Mouse (Mus musculus) intestine, embryonic 16.5 days (tissue): ENCODE results near the gene Rnf151. TPM values are rescaled to one million over a fixed set of nuclear protein-coding genes. Genes with fewer than 3 reads are reported as not detected.

ENCODE experiments used
- polyA plus RNA-seq: library from polyadenylated mRNA; unstranded; fragments of >200 nt; fragmentation: Nextera tagmentation; extraction: Ambion mirVana; gene quantifications from 2 replicates; pipeline ENCODE4 v1.2.1, GENCODE M21; 2015

Gene Rnf151
- polyA plus RNA-seq, 1 experiment from 2014 or later: not detected

Other genes starting within 250 kb of the Rnf151 start
- 26.1 and 27.1 TPM in 2 replicates for gene E4f1, start 247.8 kb downstream of the Rnf151 start, polyA plus RNA-seq
- gene Pgp, start 247.7 kb downstream of the Rnf151 start, polyA plus RNA-seq: 83.8 and 87.1 TPM in 2 replicates
- 0.34 and 0.40 TPM in 2 replicates for gene Bricd5, start 244.2 kb downstream of the Rnf151 start, polyA plus RNA-seq
- gene Mlst8, start 239.0 kb downstream of the Rnf151 start, polyA plus RNA-seq: 25.1 and 26.0 TPM in 2 replicates
- gene Caskin1, start 229.5 kb downstream of the Rnf151 start, polyA plus RNA-seq: 1.1 and 1.4 TPM in 2 replicates
- 81.9 and 87.6 TPM in 2 replicates for gene Traf7, start 190.1 kb downstream of the Rnf151 start, polyA plus RNA-seq
- gene Rab26, start 183.9 kb downstream of the Rnf151 start, polyA plus RNA-seq: 5.2 and 6.6 TPM in 2 replicates
- 12.2 and 13.5 TPM in 2 replicates for gene Pkd1, start 168.2 kb downstream of the Rnf151 start, polyA plus RNA-seq
- 38.5 and 41.8 TPM in 2 replicates for gene Tsc2, start 85.4 kb downstream of the Rnf151 start, polyA plus RNA-seq
- 17.2 and 18.1 TPM in 2 replicates for gene Nthl1, start 85.4 kb downstream of the Rnf151 start, polyA plus RNA-seq
- 37.5 and 38.6 TPM in 2 replicates for gene Slc9a3r2, start 67.7 kb downstream of the Rnf151 start, polyA plus RNA-seq
- gene Npw, start 59.6 kb downstream of the Rnf151 start, polyA plus RNA-seq: 0.29 TPM in 1 of 2 replicates, not detected in the other
- 11.0 and 15.4 TPM in 2 replicates for gene Zfp598, start 48.4 kb downstream of the Rnf151 start, polyA plus RNA-seq
- gene Syngr3, start 28.1 kb downstream of the Rnf151 start, polyA plus RNA-seq: 6.0 and 6.9 TPM in 2 replicates
- gene Gfer, start 21.9 kb downstream of the Rnf151 start, polyA plus RNA-seq: 47.3 and 48.5 TPM in 2 replicates
- 17.7 and 19.0 TPM in 2 replicates for gene Noxo1, start 21.8 kb downstream of the Rnf151 start, polyA plus RNA-seq
- gene Tbl3, start 10.4 kb downstream of the Rnf151 start, polyA plus RNA-seq: 63.5 and 68.4 TPM in 2 replicates
- gene Rps2, start 53 bp upstream of the Rnf151 start, polyA plus RNA-seq: 1,425 and 1,515 TPM in 2 replicates
- gene Ndufb10, start 6.4 kb upstream of the Rnf151 start, polyA plus RNA-seq: 376 and 382 TPM in 2 replicates
- gene Rpl3l, start 9.8 kb upstream of the Rnf151 start, polyA plus RNA-seq: not detected in 2 replicates
- 28.8 and 32.8 TPM in 2 replicates for gene Msrb1, start 18.6 kb upstream of the Rnf151 start, polyA plus RNA-seq
- gene Hs3st6, start 34.9 kb upstream of the Rnf151 start, polyA plus RNA-seq: 0.28 and 0.39 TPM in 2 replicates
- not detected in 2 replicates for gene Meiob, start 86.2 kb upstream of the Rnf151 start, polyA plus RNA-seq
- 86.5 and 95.5 TPM in 2 replicates for gene Hagh, start 122.1 kb upstream of the Rnf151 start, polyA plus RNA-seq
- 115 and 132 TPM in 2 replicates for gene Fahd1, start 132.3 kb upstream of the Rnf151 start, polyA plus RNA-seq
- gene Igfals, start 147.9 kb upstream of the Rnf151 start, polyA plus RNA-seq: 6.2 and 7.4 TPM in 2 replicates
- gene Nubp2, start 168.3 kb upstream of the Rnf151 start, polyA plus RNA-seq: 58.9 and 61.3 TPM in 2 replicates
- gene Spsb3, start 168.6 kb upstream of the Rnf151 start, polyA plus RNA-seq: 33.9 and 34.4 TPM in 2 replicates
- gene Eme2, start 177.0 kb upstream of the Rnf151 start, polyA plus RNA-seq: 28.3 and 33.0 TPM in 2 replicates
- gene Mrps34, start 177.1 kb upstream of the Rnf151 start, polyA plus RNA-seq: 121 and 129 TPM in 2 replicates
- 76.8 and 77.1 TPM in 2 replicates for gene Nme3, start 178.4 kb upstream of the Rnf151 start, polyA plus RNA-seq
- 20.2 and 21.8 TPM in 2 replicates for gene Mapk8ip3, start 218.9 kb upstream of the Rnf151 start, polyA plus RNA-seq
- gene Jpt2, start 242.6 kb upstream of the Rnf151 start, polyA plus RNA-seq: 146 and 163 TPM in 2 replicates